Mouse (Mus musculus): Measurements from ENCODE around the gene Gucd1. TPM values are rescaled to one million over a fixed set of nuclear protein-coding genes. Genes with fewer than 3 reads are reported as not detected.
"Not testable (repeated sequence)": the region's sequence is repeated elsewhere in the genome, so short reads cannot be mapped to it uniquely, and the experiment has no call there.

Gene Gucd1
- polyA plus RNA-seq, 1 experiment from 2014 or later, result 19.6 TPM

- Histone ChIP-seq H3K4me1 (replicated peaks) (peaks cover 30% of the 10 kb centered on the region), H3K36me3 (peaks cover 34% of the 10 kb centered on the region), H3K9me3 (no peaks in the 10 kb centered on the region), H3K4me3 (no peak overlapping the region), H3K4me2 (no peak overlapping the region), H3K27me3 (no peaks in the 10 kb centered on the region), H3K27ac (replicated peaks) (no peak overlapping the region), H3K9ac (no peak overlapping the region)
- WGBS, result 87% methylated on average over 8 of the region's 8 CpGs
- no peak for ATAC-seq (ENCODE audit: low read depth)
Observed at GRCm38 (mm10) chr10:75513306-75514067, 4.3 kb downstream of the Gucd1 start.

DNA sequence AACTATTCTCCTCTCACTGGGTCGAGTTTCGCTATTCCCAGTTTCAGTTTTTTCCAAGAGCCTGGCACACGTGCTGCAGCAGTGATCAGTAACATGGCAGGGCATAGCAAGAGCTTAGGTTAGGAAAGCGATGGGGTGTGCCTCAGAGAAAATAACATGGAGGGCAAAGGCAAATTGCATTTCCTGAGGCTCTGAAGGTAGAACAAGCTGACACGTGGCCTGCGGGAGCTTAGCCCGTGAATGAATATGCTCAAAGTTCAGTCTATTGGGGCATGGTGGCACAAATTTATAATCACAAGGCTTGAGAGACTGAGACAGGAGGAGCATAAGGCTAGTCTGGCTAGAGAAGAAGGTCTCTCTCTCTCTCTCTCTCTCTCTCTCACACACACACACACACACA lies 5.0 kb downstream of the Gucd1 start:
- Histone ChIP-seq H3K4me1 (replicated peaks) (peaks cover 28% of the 10 kb centered on the region), H3K9ac (no peak overlapping the region), H3K27ac (replicated peaks) (no peak overlapping the region), H3K36me3 (peaks cover 41% of the 10 kb centered on the region), H3K27me3 (no peaks in the 10 kb centered on the region), H3K4me2 (no peak overlapping the region), H3K4me3 (no peak overlapping the region), H3K9me3 (no peaks in the 10 kb centered on the region)
- ATAC-seq (ENCODE audit: low read depth), result no peak
- 87% methylated on average over 7 of the region's 7 CpGs for WGBS

DNA sequence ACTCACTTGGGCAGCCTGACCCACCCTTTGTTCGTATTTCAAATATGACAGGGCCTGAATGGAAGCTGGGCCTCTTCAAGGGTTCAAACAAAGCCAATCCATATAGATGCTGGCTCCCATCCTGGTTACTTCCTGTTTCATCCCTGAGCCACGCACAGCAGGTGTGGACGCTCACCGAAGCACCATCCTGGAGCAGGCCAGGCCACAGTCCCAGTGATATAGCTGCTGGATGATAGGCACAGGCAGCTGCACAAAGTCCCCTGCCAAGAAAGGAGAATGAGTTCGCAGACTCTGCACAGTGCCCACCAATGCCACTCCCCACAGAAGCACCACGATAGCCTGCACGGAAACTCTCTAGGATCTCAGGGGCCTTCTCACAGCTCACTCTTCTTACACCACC lies 5.9 kb downstream of the Gucd1 start:
- H3K4me2 ChIP-seq, result no peak overlapping the region
- H3K27me3 ChIP-seq, result no peaks in the 10 kb centered on the region
- peaks cover 50% of the 10 kb centered on the region for H3K36me3 ChIP-seq
- H3K4me3 ChIP-seq, result no peak overlapping the region
- H3K4me1 ChIP-seq (replicated peaks), result peaks cover 28% of the 10 kb centered on the region
- H3K27ac ChIP-seq (replicated peaks), result no peak overlapping the region
- no peaks in the 10 kb centered on the region for H3K9me3 ChIP-seq
- WGBS, result 96% methylated on average over 7 of the region's 7 CpGs
- no peak overlapping the region for H3K9ac ChIP-seq
- ATAC-seq (ENCODE audit: low read depth), result no peak

GRCm38 (mm10) chr10:75511060-75511459 lies 6.7 kb downstream of the Gucd1 start:
- 93% methylated on average over 9 of the region's 9 CpGs for WGBS
- no peak for ATAC-seq (ENCODE audit: low read depth)

DNA sequence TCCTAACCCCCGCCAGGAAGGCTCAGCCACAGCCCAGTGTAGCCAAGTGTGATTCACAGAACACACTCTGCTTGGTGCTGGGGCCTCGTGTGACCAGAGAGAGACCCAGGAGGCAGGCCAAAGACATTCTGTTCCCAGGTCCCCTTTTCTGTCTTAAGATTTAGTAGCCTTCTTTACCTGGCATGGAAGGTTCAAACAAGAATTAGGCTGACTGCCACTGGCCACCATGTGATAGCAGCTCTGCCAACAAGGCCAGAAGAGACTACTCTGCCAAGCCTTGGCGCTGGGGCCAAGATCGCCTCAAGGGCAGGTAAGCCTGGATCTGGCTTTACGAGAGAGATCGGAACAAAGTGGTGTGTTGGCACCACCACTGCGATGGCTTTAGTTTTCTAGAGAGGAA lies 7.3 kb downstream of the Gucd1 start:
- H3K27ac ChIP-seq (replicated peaks), result no peak overlapping the region
- H3K27me3 ChIP-seq, result no peaks in the 10 kb centered on the region
- H3K36me3 ChIP-seq, result peaks cover 59% of the 10 kb centered on the region
- WGBS, result 93% methylated on average over 7 of the region's 7 CpGs
- no peaks in the 10 kb centered on the region for H3K9me3 ChIP-seq
- H3K4me1 ChIP-seq (replicated peaks), result peaks cover 15% of the 10 kb centered on the region
- ATAC-seq (ENCODE audit: low read depth), result no peak
- H3K4me2 ChIP-seq, result no peak overlapping the region
- H3K4me3 ChIP-seq, result no peak overlapping the region
- no peak overlapping the region for H3K9ac ChIP-seq

More at GRCm38 (mm10) chr10:75511060-75511459, 6.7 kb downstream of the Gucd1 start:
- Histone ChIP-seq H3K27me3 (no peaks in the 10 kb centered on the region), H3K36me3 (peaks cover 58% of the 10 kb centered on the region), H3K4me2 (no peak overlapping the region), H3K9ac (no peak overlapping the region), H3K4me1 (replicated peaks) (peaks cover 21% of the 10 kb centered on the region), H3K4me3 (no peak overlapping the region), H3K27ac (replicated peaks) (no peak overlapping the region), H3K9me3 (no peaks in the 10 kb centered on the region)

DNA sequence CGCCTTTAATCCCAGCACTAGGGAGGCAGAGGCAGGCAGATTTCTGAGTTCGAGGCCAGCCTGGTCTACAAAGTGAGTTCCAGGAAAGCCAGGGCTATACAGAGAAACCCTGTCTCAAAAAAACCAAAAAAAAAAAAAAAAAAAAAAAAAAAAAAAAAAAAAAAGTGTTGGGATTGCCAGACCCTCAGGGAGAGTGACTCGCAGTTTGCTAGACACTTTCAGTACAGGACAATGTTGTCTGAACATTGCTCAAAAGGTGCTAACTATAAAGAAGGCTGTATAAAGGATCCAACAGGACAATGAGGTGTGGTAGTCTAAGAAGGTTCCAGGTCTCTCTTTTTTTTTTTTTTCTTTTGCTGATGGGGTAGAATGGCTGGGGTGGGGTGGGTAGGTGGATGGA lies 11.8 kb downstream of the Gucd1 start:
- H3K4me3 ChIP-seq, result not testable (repeated sequence)
- WGBS, result 82% methylated on average over 3 of the region's 3 CpGs

DNA sequence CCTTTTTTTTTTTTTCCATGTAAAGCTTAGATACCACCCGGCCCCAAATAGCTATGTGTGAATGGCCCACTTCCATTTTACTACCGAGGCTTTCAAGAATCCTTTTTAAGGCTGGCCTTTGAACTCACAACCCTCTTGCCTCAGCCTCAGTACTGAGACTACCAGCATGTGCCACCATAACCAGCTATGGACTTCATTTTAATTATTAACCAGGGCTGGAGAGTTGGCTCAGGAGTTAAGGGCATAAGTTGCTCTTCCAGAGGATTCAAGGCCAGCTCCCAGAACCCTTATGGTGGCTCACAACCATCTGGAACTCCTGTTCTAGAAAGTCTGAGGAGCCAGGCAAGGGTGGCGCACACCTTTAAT lies 12.7 kb downstream of the Gucd1 start:
- H3K27me3 ChIP-seq, result no peaks in the 10 kb centered on the region
- H3K9me3 ChIP-seq, result no peaks in the 10 kb centered on the region
- H3K27ac ChIP-seq (replicated peaks), result no peak overlapping the region
- H3K36me3 ChIP-seq, result peaks cover 51% of the 10 kb centered on the region
- no peak overlapping the region for H3K4me3 ChIP-seq
- H3K4me2 ChIP-seq, result no peak overlapping the region
- WGBS, result 57% methylated on average over 3 of the region's 3 CpGs
- no peak overlapping the region for H3K9ac ChIP-seq
- no peaks in the 10 kb centered on the region for H3K4me1 ChIP-seq (replicated peaks)
- no peak for ATAC-seq (ENCODE audit: low read depth)

More for the DNA sequence above, 11.8 kb downstream of the Gucd1 start:
- not testable (repeated sequence) for H3K4me2 ChIP-seq; H3K9ac ChIP-seq; H3K27me3 ChIP-seq; H3K4me1 ChIP-seq (replicated peaks); ATAC-seq (ENCODE audit: low read depth); H3K27ac ChIP-seq (replicated peaks); H3K9me3 ChIP-seq
- H3K36me3 ChIP-seq, result peaks cover 59% of the 10 kb centered on the region

DNA sequence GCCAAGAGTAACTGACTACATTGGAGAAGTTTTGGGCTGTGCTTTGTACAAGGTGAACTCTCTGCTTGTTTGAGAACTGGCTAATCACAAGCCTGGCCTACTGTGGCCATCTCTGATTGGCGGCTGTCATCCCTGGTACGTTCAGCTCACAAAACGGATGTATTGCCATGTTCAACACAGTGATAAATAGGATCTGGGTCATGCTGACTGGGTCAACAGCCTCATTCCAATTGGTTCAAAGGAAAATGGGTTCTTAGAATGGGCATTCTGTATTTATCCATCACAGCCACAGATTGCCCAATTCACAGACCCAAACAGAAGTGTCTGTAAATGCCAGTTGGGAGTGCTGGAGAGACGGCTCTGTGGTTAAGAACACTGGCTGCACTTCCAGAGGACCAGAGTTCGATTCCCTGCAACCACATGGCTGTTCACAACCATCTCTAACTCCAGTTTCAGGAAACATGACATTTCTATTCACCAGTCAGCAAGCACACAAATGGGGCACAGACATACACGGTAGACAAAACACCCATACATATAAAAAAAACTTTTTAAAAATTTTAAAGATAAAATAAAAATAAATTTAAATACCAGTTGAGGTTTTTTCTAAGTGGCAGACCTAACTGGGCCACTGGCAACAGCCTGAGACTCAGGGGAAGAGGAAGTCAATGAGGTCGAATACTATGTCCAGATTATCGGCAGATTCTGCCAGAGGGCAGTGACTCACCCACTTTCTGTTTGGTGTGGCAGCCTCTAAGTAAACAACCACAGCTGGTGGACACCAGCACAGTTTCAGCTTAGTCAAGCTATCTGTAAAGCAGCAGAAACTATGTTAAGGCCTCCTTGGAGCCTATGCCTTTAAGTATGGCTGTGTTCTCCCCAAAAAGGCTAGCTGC lies 13.3 kb downstream of the Gucd1 start:
- 86% methylated on average over 8 of the region's 8 CpGs for WGBS
- no peak overlapping the region for H3K9ac ChIP-seq
- no peaks in the 10 kb centered on the region for H3K27me3 ChIP-seq
- peaks cover 45% of the 10 kb centered on the region for H3K36me3 ChIP-seq
- H3K4me1 ChIP-seq (replicated peaks), result no peaks in the 10 kb centered on the region
- ATAC-seq (ENCODE audit: low read depth), result no peak
- no peaks in the 10 kb centered on the region for H3K9me3 ChIP-seq
- H3K4me2 ChIP-seq, result no peak overlapping the region
- H3K27ac ChIP-seq (replicated peaks), result no peak overlapping the region
- no peak overlapping the region for H3K4me3 ChIP-seq

DNA sequence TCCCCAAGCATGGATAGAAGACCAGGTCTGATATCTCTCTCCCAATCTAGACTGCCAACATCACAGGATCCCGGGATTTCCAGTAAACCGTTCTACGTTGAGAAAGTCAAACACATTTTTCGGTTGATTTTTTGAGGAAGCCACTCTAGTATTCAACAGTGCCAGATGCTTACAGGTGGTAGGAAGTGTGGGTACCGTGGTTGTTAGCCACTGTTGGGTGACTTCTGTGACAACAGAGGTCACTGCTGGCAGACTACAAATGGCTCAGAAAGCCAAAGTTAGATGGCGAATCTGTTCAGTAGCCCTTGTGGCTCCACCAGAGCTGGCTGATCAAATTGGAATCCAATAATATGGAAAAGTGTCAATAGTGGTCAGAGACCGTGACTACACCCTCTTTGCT lies 14.1 kb downstream of the Gucd1 start:
- Histone ChIP-seq H3K27ac (replicated peaks) (no peak overlapping the region), H3K4me2 (no peak overlapping the region), H3K27me3 (no peaks in the 10 kb centered on the region), H3K4me1 (replicated peaks) (no peaks in the 10 kb centered on the region), H3K9me3 (no peaks in the 10 kb centered on the region), H3K9ac (no peak overlapping the region), H3K36me3 (peaks cover 37% of the 10 kb centered on the region), H3K4me3 (no peak overlapping the region)
- WGBS, result 96% methylated on average over 7 of the region's 7 CpGs
- ATAC-seq (ENCODE audit: low read depth), result no peak

- H3K36me3 ChIP-seq, result peaks cover 16% of the 10 kb centered on the region
- H3K4me2 ChIP-seq, result no peak overlapping the region
- no peak for ATAC-seq (ENCODE audit: low read depth)
- no peaks in the 10 kb centered on the region for H3K4me1 ChIP-seq (replicated peaks)
- no peaks in the 10 kb centered on the region for H3K9me3 ChIP-seq
- H3K9ac ChIP-seq, result no peak overlapping the region
- H3K27ac ChIP-seq (replicated peaks), result no peak overlapping the region
- no peak overlapping the region for H3K4me3 ChIP-seq
- no peaks in the 10 kb centered on the region for H3K27me3 ChIP-seq
- 94% methylated on average over 1 of the region's 1 CpGs for WGBS
Observed at GRCm38 (mm10) chr10:75501641-75502040, 16.1 kb downstream of the Gucd1 start.

- 82% methylated on average over 7 of the region's 7 CpGs for WGBS
- Histone ChIP-seq H3K4me2 (no peak overlapping the region), H3K4me3 (no peak overlapping the region), H3K9ac (no peak overlapping the region), H3K4me1 (replicated peaks) (no peaks in the 10 kb centered on the region), H3K27me3 (no peaks in the 10 kb centered on the region), H3K9me3 (no peaks in the 10 kb centered on the region), H3K36me3 (peaks cover 10% of the 10 kb centered on the region), H3K27ac (replicated peaks) (no peak overlapping the region)
- no peak for ATAC-seq (ENCODE audit: low read depth)
Observed at GRCm38 (mm10) chr10:75500345-75500744, 17.4 kb downstream of the Gucd1 start.

DNA sequence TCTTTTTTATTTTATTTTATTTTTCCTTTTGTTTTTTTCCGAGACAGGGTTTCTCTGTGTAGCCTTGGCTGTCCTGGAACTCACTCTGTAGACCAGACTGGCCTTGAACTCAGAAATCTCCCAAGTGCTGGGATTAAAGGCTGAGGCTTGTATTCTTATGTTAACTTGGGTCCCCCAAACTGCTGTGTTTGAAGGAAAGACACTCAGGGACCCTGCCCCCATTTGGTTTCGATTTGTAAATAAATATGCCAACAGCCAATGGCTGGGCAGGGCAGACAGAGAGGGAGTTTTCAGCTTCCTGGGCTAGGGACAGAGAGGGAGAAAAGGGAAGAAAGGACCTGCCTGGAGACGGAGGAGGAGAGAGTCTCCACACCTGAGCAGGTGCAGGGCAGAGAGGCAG lies 18.0 kb downstream of the Gucd1 start:
- 52% methylated on average over 3 of the region's 3 CpGs for WGBS
- no peak overlapping the region for H3K4me2 ChIP-seq
- no peaks in the 10 kb centered on the region for H3K4me1 ChIP-seq (replicated peaks)
- no peak for ATAC-seq (ENCODE audit: low read depth)
- H3K9me3 ChIP-seq, result no peaks in the 10 kb centered on the region
- peaks cover 10% of the 10 kb centered on the region for H3K36me3 ChIP-seq
- H3K27ac ChIP-seq (replicated peaks), result no peak overlapping the region
- H3K9ac ChIP-seq, result no peak overlapping the region
- no peaks in the 10 kb centered on the region for H3K27me3 ChIP-seq
- H3K4me3 ChIP-seq, result no peak overlapping the region

Data from neural tube, embryonic 13.5 days (tissue).